Comparison of ENCODE assay signal across 8 mouse cellular contexts in the genomic region with DNA sequence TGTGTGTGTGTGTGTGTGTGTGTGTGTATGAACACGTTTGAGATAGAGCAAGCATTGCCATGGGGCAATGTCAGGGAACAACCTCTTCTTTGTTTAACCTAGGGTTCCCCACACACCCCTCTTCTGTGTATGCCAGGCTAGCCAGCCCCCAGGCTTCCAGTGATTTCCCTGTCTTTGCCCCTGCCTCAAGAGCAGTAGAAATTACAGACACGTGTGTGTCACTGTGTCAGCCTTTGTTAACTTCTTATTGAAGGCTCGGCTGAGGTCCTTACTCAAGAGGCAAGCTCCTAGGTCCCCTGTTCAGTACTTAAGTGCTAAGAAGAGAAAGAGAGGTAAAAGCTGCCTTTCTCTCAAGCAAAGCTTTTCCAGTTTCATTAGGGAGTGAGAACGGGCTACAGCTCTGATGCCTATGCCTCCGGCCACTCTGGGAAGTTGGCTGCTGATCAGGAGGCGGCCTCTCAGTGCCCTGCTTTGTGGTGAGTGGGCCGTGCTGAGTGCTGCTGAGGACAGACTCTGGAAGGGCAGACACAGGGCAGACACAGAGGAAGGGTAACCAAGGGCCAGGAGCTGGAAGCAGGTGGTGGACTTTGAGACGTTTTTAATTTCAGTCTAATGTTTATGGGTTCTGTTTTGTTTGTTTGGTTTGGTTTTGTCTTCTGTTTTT.
DNase-seq lines count a peak whose midpoint lies in the region; ATAC-seq and TF ChIP-seq lines count a peak whose summit lies in the region.

No protein-coding gene starts in this region.

- H3K27me3 ChIP-seq in hindbrain, postnatal 0 days (ENCODE audit: insufficient read depth, low read length), result no peaks in the 10 kb centered on the region
- H3K27me3 ChIP-seq in limb, embryonic 10.5 days (ENCODE audit: low read depth, poor library complexity, severe bottlenecking), result no peaks in the 10 kb centered on the region
- H3K27me3 ChIP-seq in neural tube, embryonic 11.5 days (ENCODE audit: control insufficient read depth, insufficient read depth, low read length), result no peaks in the 10 kb centered on the region

- no peak overlapping the region for H3K4me2 ChIP-seq in hindbrain, postnatal 0 days (ENCODE audit: low read depth, low read length)
- H3K4me2 ChIP-seq in neural tube, embryonic 11.5 days (ENCODE audit: low read depth), result no peak overlapping the region

- no peak overlapping the region for H3K4me3 ChIP-seq in hindbrain, postnatal 0 days (ENCODE audit: low read length)
- H3K4me3 ChIP-seq in limb, embryonic 10.5 days, result no peak overlapping the region
- H3K4me3 ChIP-seq in neural tube, embryonic 11.5 days (ENCODE audit: low read depth, low read length), result no peak overlapping the region

- intact Hi-C loops in gastrocnemius, postnatal 14 days (cut with DNase I; ENCODE audit: low total_unique reads), result no loop called here

- no peak for TF ChIP-seq CTCF in hindbrain, postnatal 0 days (IDR thresholded peaks at IDR 0.05; ENCODE audit: low read depth)

- 0 out of 2 replicates have a peak, but pooled peaks cover 3% of the 10 kb centered on the region for H3K4me1 ChIP-seq in hindbrain, postnatal 0 days (ENCODE audit: insufficient read depth, low read length)
- H3K4me1 ChIP-seq in limb, embryonic 10.5 days, result peaks cover 49% of the 10 kb centered on the region
- peaks cover 19% of the 10 kb centered on the region; the same call in 1 of the 2 replicates for H3K4me1 ChIP-seq in neural tube, embryonic 11.5 days (ENCODE audit: control insufficient read depth, insufficient read depth, low read length)

- peak; percentile 85 for ATAC-seq in hindbrain, postnatal 0 days
- peak; percentile 78 for ATAC-seq in neural tube, embryonic 11.5 days (ENCODE audit: insufficient read depth, low FRiP score, low TSS enrichment)

- H3K9me3 ChIP-seq in hindbrain, postnatal 0 days (ENCODE audit: low read length), result no peaks in the 10 kb centered on the region
- H3K9me3 ChIP-seq in limb, embryonic 10.5 days (replicated peaks), result no peaks in the 10 kb centered on the region
- no peaks in the 10 kb centered on the region for H3K9me3 ChIP-seq in neural tube, embryonic 11.5 days (ENCODE audit: control insufficient read depth, low read length)

- H3K27ac ChIP-seq in hindbrain, postnatal 0 days, result peak overlapping the region; percentile 37; the same call in 1 of the 2 replicates
- H3K27ac ChIP-seq in limb, embryonic 10.5 days, result peak overlapping the region; percentile 63; the same call in 1 of the 2 replicates
- H3K27ac ChIP-seq in neural tube, embryonic 11.5 days (ENCODE audit: low read depth, low read length), result peak overlapping the region; percentile 34

- 20% methylated on average over 8 of the region's 8 CpGs for WGBS in hindbrain, postnatal 0 days
- 35% methylated on average over 8 of the region's 8 CpGs for whole genome bisulfite sequencing in limb, embryonic 10.5 days
- WGBS in neural tube, embryonic 11.5 days, result 27% methylated on average over 8 of the region's 8 CpGs

- H3K36me3 ChIP-seq in hindbrain, postnatal 0 days (ENCODE audit: insufficient read depth, low read length), result no peaks in the 10 kb centered on the region
- no peaks in the 10 kb centered on the region for H3K36me3 ChIP-seq in limb, embryonic 10.5 days
- no peaks in the 10 kb centered on the region for H3K36me3 ChIP-seq in neural tube, embryonic 11.5 days (ENCODE audit: control insufficient read depth, insufficient read depth, low read length)

- DNase-seq in adrenal gland, adult (ENCODE audit: inconsistent age in 2 of 2, low spot score in 1 of 2), result peak; percentile 60 to 82
- DNase-seq in adrenal gland, adult 8-10 months, result no peak
- peak; percentile 66 to 78 for DNase-seq in cerebellum, postnatal 25 days
- peak; percentile 68 for DNase-seq in gastrocnemius, postnatal 14 days
- peak; percentile 75 for DNase-seq in hindbrain, postnatal 0 days (ENCODE audit: low spot score)
- peak; percentile 51 for DNase-seq in limb, embryonic 10.5 days (ENCODE audit: low spot score)
- peak; percentile 54 for DNase-seq in neural tube, embryonic 11.5 days (ENCODE audit: low spot score)
- DNase-seq in spleen, adult 12 weeks (ENCODE audit: low spot score), result no peak

- no peak overlapping the region for H3K9ac ChIP-seq in hindbrain, postnatal 0 days (replicated peaks; ENCODE audit: low read length)
- H3K9ac ChIP-seq in neural tube, embryonic 11.5 days (ENCODE audit: low read length), result no peak overlapping the region

Comparison
In these comparisons a context has a peak if more than half of its experiments do, and no peak if none do; other contexts are left out.
1. DNase-seq: peak in adrenal gland, adult (2 of 2), cerebellum, postnatal 25 days (2 of 2), gastrocnemius, postnatal 14 days (single experiment), hindbrain, postnatal 0 days (single experiment), limb, embryonic 10.5 days (single experiment) and neural tube, embryonic 11.5 days (single experiment); none in adrenal gland, adult 8-10 months (single experiment) and spleen, adult 12 weeks (single experiment).
2. Peak in every context shown above with its lines, with median percentiles within 50 percentile points of each other: H3K27ac ChIP-seq.